In genomic region chr14:48120443-48120751, GRCm38 (mm10) we compare ENCODE assay signal across 8 mouse cellular contexts. TPM values are rescaled to one million over a fixed set of nuclear protein-coding genes. Genes with fewer than 3 reads are reported as not detected.
DNase-seq lines count a peak whose midpoint lies in the region; ATAC-seq and TF ChIP-seq lines count a peak whose summit lies in the region.

No protein-coding gene starts in this region.

- H3K27ac ChIP-seq in spleen, adult 2 months (ENCODE audit: insufficient read depth, low read length), result no peak overlapping the region
- H3K27ac ChIP-seq in liver, embryonic 13.5 days, result no peak overlapping the region
- peak overlapping the region; percentile 85; the same call in 1 of the 2 replicates for H3K27ac ChIP-seq in stomach, embryonic 16.5 days (ENCODE audit: low read length)

- H3K4me3 ChIP-seq in spleen, adult 2 months (ENCODE audit: extremely low read depth, insufficient read depth, insufficient read length), result peak overlapping the region; percentile 45
- H3K4me3 ChIP-seq in liver, embryonic 13.5 days (replicated peaks), result peak overlapping the region; percentile 63
- H3K4me3 ChIP-seq in stomach, embryonic 16.5 days (replicated peaks; ENCODE audit: low read length), result peak overlapping the region; percentile 84

- WGBS in spleen, adult 2 months, result 2% methylated on average over 10 of the region's 10 CpGs
- WGBS in liver, embryonic 13.5 days (ENCODE audit: insufficient replicate concordance), result under 1% methylated on average over 10 of the region's 10 CpGs
- WGBS in stomach, embryonic 16.5 days, result 0% methylated on average over 10 of the region's 10 CpGs

- no peak for TF ChIP-seq POLR2A in spleen, adult 2 months (IDR thresholded peaks at IDR 0.05; ENCODE audit: low read depth, low read length)

- peak; percentile 66 for DNase-seq in cerebellum, adult 11 months
- no peak for DNase-seq in cerebellum, adult 18-20 months
- no peak for DNase-seq in spleen, adult 2 months (ENCODE audit: low read depth in 1 of 2, low spot score in 2 of 2)
- no peak for DNase-seq in spleen, adult 12 weeks (ENCODE audit: low spot score)
- DNase-seq in liver, embryonic 13.5 days, result no peak
- DNase-seq in cerebellum, postnatal 14 days, result no peak
- no peak for DNase-seq in thymus, postnatal 14 days

- ATAC-seq in liver, embryonic 13.5 days (ENCODE audit: low read depth), result no peak
- no peak for ATAC-seq in stomach, embryonic 16.5 days (ENCODE audit: insufficient read depth, low FRiP score)

- peak overlapping the region; percentile 45; the same call in 1 of the 2 replicates for H3K9ac ChIP-seq in liver, embryonic 13.5 days
- H3K9ac ChIP-seq in stomach, embryonic 16.5 days (ENCODE audit: low read length), result peak overlapping the region; percentile 78

- H3K4me1 ChIP-seq in spleen, adult 2 months (ENCODE audit: control insufficient read depth, insufficient read depth, insufficient read length), result peaks cover 5% of the 10 kb centered on the region
- H3K4me1 ChIP-seq in liver, embryonic 13.5 days (replicated peaks), result peaks cover 8% of the 10 kb centered on the region; the same call in 1 of the 2 replicates
- H3K4me1 ChIP-seq in stomach, embryonic 16.5 days (ENCODE audit: control insufficient read depth, insufficient read depth, low read length), result peaks cover 27% of the 10 kb centered on the region

- H3K27me3 ChIP-seq in spleen, adult 2 months (ENCODE audit: control insufficient read depth, insufficient read depth, low read length), result peaks cover 15% of the 10 kb centered on the region
- peaks cover 60% of the 10 kb centered on the region for H3K27me3 ChIP-seq in liver, embryonic 13.5 days
- H3K27me3 ChIP-seq in stomach, embryonic 16.5 days (ENCODE audit: control insufficient read depth, insufficient read depth, low read length), result peaks cover 4% of the 10 kb centered on the region; the same call in 1 of the 2 replicates

- no peak for TF ChIP-seq CTCF in spleen, adult 2 months (IDR thresholded peaks at IDR 0.05; ENCODE audit: extremely low read depth, insufficient read depth, insufficient read length, insufficient replicate concordance)

- H3K9me3 ChIP-seq in liver, embryonic 13.5 days (replicated peaks), result no peaks in the 10 kb centered on the region
- no peaks in the 10 kb centered on the region for H3K9me3 ChIP-seq in stomach, embryonic 16.5 days (replicated peaks; ENCODE audit: control insufficient read depth, low read length)

- H3K4me2 ChIP-seq in liver, embryonic 13.5 days, result peak overlapping the region; percentile 63
- H3K4me2 ChIP-seq in stomach, embryonic 16.5 days (ENCODE audit: low read depth, low read length), result peak overlapping the region; percentile 73

- no peaks in the 10 kb centered on the region for H3K36me3 ChIP-seq in spleen, adult 2 months (ENCODE audit: control insufficient read depth, insufficient read depth, low read length)
- no peaks in the 10 kb centered on the region for H3K36me3 ChIP-seq in liver, embryonic 13.5 days
- no peaks in the 10 kb centered on the region for H3K36me3 ChIP-seq in stomach, embryonic 16.5 days (ENCODE audit: control insufficient read depth, insufficient read depth, low read length)

RNA-seq across cellular contexts. Expression of gene Peli2, which starts 0.2 kb away (rescaled TPM):
- 3.1 and 3.5 TPM in 2 replicates for polyA plus RNA-seq in spleen, adult 2 months (2012; rRNA removed)
- polyA plus RNA-seq in liver, embryonic 13.5 days (2015; fragmentation: Nextera tagmentation; extraction: Ambion mirVana), result 0.77 and 1.6 TPM in 2 replicates
- polyA plus RNA-seq in stomach, embryonic 16.5 days (2015; fragmentation: Nextera tagmentation; extraction: Ambion mirVana), result 6.3 TPM in 2 replicates
